Mouse (Mus musculus) thymus, postnatal 10 days (tissue): Measurements from ENCODE around the gene Tmem109.

ENCODE experiments used
- DNase-seq, 2 experiments: peaks; one replicate each; pipeline ENCODE4 v3.0.0; 2021; ENCODE audit warnings: low spot score in 2 of 2

Tmem109 gene

DNA sequence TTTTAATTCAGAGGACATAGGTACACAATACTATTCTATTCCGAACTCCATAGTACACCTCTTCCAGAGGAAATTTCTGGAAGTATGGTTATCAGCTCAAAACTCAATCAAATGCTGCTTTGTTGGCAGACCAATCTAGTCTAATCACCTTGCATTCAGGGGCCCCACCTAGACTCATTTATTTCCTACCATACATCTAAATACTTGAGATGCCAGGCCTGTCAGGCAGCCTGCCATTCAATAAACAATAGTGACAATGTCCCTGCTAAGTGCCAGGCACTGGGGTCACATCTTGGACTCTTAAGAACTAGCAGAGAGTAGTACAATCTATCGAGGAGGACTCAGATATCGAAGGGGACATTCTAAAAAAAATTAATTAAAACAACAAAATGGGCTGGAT is 10.4 kb upstream of the Tmem109 start:
- DNase-seq: no peak

DNA sequence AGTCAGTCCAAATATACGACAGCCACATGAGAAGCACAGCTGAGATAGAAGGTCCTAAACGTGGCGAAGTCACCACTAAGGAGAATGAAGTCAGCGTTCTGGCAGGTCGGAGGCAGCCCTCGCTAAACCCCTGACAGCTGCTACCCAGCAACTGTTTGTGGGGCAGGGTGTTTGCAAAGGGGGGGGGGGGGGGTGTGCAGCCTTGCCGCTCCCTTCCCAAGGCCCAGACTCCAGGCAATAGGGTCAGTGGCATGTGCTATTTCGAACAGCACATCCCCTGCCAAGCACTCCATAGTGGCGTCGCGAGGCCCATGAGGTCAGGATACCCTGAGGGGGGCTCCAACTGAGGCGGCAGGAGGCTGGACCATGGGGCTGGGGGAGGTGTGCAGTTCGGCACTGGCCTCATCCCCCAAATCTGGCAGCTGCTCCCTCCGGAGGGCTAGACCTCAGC is 801 bp downstream of the Tmem109 start:
- DNase-seq: no peak

DNA sequence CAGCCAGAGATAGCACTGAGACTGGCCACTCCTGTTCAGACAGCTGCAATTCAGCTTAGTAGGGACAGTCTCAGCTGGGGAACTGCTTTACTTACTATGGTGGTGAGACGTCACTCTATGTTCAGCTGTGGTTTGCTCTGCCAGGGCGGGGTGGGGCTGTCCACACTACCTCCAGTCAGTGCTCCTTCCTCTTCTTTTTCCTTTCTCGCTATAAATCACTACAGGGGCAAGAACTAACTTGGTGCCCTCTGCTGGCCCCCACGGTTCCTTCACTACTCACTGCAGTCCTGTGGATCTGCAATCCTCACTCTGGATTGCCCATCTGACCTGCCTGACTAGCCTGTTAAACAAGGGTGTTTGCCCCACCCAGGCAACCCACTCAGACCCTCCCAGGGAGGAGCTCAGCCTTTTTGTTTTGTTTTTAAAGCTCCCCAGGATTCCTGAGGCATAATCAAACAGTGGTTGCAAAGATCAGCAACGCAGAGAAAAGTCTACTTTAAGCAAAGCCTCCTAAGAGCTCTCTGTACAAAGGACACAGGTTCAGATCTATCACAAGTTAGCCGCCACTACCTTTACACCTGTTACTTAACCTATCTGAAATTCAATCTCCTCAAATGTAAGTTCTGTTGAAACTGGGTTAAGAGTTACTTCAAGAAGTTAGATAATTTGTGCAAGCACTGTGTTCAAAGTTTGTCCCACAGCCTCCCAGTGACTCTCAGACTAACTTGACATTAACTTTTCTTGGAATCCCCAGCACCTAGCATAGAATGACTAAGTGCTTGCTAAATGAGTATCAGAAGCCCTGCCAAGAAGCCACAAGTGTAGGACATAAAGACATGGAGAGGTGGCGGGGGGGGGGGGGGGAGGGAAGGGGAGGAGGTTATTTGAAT is 1.5 kb downstream of the Tmem109 start:
- peak; percentile 16 to 46 for DNase-seq

DNA sequence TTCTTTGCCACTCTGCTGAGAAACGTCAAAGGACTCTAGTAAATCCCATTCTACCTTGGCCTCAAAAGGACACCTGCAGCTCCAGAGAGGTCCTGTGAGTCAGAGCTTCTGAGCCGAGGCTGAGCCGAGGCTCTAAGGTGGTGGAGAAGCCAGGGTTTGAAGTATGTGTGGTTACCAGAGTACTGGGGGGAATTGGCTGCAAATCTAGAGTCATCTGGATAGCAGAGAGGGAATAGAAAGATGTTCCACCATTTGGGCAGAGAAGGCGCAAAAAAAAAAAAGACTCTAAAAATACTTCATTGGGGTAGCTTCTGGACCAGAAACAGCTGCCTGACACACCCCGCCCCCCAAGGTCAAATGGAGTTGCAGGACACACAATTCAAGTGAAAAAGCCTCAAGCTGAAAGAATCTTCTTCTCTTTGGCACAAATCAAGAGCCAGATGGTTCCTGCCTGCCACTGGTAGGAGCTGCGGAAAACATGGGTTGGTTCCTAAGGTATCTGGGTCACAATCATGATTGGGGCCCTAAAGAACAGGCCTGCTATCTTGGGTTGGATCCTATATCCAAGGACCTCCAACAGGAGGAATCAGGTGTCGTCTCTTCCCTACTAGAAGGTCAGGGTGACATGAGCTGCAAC is 3.5 kb downstream of the Tmem109 start:
- DNase-seq: no peak

DNA sequence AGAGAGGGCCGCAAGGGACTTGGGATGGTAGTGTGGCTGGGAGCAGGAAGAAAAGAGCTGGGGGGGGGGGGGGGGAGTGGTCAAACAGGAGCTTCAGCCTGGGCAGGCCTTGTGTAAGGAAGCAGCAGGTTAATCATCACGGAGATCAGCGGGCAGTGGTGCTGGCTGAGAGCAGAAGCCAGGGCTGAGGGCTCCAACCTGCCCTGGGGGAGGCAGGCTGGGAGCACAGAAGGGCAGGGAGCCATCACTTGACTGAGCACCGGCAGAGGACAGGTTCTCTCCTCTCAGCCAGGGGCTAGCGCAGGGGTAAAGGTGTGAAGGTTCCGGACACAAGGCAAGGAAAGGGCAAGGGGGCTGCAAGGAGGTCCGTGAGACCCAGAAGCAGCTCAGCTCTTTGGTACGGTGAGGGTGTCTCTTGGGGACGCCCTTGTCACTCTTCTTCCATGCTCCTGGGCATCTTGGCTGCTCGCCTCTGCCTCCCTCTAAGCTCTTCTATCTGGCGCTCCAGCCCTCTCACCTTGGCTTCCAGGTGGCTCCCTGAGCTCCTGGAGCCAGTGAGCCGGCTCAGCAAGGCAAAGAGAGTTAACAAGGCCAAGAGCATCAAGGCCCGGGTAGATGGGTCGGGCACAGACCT is 10.4 kb downstream of the Tmem109 start:
- no peak for DNase-seq

DNA sequence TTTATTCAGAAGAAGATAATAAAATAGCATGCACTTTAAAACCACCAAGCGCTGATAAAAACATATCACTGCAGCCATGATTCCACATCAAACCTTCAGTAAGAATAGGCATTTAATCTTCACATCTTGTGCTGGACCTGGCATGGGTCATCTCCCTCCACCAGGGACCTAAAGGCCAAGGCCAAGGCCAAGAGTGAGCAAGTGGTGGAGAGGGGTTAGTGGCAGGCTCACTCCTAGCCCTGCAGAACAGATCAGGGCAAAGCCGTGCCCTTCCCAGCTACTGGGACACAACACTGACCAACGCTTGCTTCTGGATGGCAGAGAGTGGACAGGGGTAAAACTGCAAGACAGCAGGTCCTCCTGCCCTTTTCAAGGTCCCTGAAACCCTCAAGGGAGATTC is 11.1 kb downstream of the Tmem109 start:
- no peak for DNase-seq

DNA sequence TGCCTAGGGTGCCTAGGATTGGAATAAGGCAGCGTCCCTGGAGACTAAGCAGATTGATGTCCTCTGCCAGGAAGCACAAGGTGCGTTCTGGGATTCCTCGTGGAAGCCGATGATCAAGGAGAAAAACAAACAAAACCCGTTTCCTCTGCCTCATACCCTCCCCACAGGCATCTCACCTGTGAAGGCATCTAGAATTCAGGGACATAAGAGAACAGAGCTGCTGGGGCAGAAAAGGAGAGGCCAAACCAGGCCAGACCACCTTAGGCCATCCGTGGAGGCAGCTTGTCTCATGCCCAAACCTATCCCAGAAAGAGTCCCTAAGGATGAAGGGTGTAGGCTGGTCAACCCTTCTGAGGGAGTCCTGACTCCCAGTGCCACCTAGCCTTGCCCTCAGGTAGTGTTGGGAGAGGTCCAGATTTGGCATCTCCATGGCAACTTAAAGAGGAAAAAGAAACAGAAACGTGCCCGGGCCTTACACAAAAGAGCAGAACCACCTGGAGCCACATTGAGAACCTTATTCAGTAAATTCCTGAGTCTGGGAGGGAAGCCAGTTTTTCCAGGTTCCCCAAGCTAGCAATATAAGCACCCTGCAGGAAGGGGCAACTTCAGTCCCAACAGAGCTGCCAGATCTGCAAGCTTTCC is 11.8 kb downstream of the Tmem109 start, which contains the start of gene Tmem132a:
Tmem132a (minus strand) TSS at position 55 of the 642 bp plus-strand sequence.
- no peak for DNase-seq

DNA sequence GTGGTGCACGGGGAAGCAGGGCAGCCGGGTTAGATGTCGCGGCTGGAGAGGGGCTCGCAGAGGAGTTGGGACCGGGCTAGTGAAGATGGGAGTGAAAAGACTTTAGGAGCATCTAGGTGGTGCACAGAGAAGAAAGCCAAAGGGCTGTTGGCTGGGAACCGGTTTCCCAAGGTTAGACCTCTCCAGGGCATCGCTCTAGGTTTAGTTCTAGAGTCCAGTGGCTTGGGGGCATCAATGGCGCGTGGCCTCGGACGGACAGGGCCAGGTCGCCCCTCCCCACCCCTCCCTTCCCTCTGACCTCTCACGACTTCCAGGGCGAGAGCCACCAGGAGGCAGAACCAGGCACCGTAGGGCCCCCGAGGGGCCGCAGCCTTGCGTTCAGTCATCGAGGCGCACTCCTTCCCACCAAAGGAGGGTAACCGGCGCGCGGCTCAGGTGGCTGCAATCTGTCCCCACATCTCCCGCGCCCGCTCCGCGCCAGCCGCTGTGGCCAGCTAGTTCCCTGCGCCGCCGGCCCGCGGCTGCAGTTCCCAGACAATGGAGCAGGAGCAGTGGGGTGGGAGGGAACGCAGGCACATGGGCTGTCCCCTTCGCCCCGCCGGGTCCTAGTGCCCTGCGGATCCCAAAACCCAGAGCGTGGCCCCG is 12.4 kb downstream of the Tmem109 start:
- DNase-seq: peak; percentile 11 to 22

DNA sequence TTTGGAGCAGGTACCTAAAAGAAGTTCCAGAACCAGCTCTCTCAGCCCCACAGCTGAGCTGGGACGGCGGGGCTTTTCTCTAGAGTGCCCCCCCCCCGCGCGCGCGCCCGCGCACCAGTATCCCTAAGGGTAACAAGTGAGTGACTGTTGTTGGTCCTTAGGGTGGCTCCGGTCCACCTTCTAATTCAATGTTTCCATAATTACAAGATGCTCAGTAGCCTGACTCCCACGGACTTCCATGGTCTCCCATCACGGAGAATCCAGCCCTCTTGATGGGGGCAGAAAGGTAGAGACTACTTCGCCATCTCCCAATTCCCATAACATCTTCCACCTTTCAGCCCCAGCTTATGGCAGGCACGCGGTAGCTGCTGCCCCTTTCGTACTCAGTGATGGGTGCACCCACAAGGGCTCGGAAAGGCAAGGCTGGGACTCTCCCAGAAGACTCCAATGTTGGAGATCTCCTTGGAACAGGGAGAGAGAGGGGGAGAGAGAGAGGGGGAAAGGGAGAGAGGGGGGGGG is 13.1 kb downstream of the Tmem109 start:
- DNase-seq: no peak

DNA sequence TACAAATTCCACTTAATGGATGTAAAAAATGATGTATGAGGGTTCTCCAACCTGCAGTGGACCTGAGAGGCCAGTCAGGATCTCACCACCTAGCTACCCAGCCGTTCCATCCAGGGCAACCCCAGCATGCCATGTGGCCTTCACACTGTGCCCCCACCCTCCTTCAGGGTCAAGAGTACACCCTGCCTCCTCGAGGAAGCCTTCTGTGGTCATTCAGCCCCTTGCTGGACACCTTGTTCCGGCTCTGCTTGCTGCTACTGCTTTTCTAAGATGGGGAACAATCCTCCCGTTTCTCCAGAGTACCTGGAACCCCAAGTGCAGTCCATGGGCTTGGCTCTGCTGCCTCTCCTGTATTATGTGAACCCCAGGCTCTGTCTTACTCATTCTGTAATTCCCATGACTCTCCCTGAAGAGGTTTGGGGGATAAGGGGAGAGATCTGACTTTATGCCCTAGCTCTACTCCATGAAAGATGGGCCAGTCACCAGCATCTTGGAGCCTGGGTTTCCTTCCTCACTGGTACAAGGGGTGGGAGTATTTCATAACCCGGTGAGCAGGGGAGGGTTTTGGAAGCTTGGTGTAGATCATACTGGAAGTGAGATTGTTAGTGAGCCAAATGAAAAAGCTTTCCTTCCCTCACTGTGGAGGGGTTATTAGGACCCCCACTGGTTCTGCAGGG is 13.7 kb downstream of the Tmem109 start:
- DNase-seq: no peak

DNA sequence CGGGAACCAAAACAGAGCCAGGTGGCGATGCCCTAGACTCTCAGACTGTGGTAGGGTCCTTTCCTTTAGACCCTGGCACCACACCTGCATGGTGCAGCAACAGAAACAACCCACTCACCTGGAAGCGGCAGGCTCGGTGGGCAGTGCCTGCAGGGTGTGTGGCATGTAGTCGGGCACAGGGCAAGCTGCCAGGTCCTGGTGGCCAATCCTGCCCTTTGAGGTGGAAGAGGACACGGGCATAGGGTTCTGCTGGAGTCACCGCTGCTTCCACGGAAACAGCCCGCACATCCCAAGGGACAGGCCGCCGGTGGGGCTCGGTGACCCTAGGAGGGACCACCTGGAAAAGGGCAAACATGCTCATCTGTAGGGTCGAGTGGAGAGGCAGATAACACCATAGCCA is 15.4 kb downstream of the Tmem109 start:
- DNase-seq: no peak

DNA sequence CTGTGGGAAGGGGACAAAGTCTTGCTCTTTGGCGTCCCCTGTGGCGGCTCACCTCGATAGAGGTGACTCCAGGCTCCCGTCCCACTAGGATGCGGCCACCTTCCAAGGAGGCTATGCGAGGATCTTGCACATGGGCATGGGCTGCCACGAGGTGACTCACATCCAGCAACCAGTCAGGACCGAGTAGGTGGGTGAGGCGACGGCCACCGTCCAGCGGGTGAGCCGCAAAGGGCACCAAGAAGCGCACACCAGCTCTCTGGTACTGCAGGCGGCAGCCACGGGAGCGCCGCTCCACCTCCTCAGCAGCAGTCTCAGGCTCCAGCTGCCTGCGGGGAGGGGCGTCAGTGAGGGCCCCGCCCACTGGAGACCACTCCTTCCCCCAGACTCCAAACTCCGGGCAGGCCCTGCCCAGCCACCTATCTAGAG is 21.7 kb downstream of the Tmem109 start:
- no peak for DNase-seq

DNA sequence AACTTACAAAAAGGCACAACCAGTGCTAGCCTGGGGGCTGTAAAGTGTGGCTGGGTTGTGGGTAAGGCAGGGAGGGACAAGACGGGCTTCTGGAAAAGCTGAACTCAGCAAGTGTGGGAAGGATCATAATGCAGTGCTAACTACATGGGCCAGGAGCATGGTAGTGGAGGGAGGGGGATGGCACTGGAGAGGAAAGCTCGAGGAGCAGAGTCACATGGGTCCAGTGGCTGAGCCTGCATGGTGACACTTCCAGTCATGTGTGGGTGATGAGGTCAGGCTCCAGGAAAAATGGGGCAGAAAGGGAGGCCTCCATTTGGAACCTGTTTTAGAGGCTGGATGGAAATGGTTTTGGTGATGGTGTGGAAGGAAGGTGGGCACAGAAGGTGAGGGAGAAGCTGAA is 25.3 kb downstream of the Tmem109 start:
- DNase-seq: no peak

DNA sequence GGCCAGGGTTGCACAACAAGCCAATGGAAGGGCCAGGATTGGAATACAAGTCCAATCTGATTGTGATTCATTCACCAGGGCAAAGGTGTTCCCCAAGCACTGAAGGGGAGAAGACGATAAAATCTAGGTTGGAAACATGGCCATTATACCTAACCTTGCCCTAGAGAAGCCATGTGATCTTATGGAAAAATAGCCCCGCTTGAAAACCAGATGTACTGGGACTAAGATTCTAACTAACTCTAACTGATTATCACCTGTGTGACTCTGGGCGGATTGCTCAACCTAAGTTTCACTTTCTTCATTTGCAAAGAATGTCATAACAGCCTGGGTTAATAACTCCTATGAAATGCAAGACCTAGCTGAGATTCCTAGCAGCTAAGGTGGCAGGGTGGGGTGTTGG is 26.4 kb downstream of the Tmem109 start:
- DNase-seq: no peak

DNA sequence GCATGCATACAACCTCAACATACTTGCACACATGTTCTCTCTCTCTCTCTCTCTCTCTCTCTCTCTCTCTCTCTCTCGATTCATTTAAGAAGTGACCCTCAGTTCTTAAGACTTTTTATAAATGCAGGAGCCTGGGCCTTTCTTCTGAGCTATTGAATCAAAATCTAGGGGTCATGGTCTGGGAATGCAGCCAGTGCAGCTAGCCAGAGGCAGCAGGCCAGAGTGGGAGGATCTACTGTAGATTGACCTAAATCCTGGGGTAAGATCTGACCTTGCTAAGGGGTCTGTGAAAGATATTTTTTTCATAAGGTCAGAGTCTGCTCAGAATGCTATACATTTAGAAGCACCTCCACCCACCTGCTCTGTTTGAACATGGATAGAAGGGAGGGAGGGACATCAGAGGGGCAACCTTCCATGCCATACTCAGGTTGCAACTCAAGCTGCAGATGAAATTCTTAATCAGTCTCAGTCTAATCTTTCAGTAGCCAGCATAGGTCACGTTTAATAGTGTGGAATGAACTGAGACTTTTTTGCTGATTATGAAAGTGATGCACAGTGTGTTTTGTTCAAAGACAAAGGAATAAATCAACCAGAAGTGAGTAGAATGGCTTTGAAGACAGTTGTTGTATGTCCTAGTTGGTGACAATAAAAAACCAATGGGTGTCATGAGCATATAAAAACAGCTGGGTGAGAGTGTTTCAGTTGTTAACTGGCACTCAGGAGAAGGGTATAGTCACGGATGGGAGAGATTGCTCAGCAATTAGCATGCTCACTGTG is 34.3 kb downstream of the Tmem109 start:
- no peak for DNase-seq

DNA sequence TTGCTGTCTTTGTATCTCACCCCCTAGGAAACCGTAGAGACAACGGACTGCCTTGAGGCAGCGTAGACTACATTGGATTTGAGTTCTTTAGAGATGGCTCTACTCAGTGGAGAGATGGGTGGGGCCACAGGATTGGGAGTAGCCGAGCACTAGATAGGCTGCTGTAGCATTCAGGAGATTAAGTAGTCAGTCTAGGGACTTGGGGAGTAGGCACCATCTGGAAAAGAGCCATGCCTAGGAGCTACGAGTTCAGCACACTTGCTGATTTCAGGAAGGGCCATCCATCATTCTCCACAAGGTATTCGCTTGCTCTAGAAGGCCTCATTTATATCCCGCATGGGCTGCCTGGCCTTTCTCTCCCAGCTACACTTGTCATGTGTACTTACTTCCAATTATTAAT is 35.7 kb downstream of the Tmem109 start:
- DNase-seq: no peak

DNA sequence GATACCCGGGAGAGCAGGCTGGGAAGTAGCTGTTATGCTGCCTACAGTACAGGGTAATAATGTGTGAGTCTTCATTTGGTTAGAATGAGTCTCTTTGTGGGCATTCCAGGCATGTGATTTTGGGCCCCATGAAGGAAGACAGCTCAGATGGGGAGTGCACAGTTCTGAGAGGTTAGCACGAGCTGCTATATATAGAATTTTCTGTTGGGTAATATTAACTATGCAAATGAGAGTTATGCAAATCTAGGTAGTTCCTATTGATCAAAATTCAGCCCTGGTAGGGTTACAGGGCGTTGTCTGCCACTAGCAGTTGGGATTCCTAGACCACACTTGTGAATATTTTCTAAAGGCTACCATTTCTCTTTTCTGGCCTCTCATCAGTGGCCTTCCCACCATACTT is 36.3 kb downstream of the Tmem109 start:
- no peak for DNase-seq

DNA sequence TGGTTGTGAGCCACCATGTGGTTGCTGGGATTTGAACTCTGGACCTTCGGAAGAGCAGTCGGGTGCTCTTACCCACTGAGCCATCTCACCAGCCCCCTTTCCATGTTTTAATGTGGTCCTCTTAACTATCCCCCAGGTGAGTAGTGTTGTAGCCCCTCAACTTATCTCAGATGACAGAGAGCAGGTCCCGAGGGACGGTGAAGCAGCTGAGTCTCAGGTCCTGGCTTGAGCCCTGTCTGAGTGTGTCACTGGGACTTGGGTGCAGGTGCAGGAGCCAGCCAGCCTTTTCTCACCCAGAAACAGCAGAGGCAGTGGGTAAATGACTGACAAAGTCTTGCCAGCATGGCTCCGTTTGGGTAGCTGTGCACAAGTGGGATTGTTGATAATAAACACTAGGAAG is 37.6 kb downstream of the Tmem109 start:
- no peak for DNase-seq

DNA sequence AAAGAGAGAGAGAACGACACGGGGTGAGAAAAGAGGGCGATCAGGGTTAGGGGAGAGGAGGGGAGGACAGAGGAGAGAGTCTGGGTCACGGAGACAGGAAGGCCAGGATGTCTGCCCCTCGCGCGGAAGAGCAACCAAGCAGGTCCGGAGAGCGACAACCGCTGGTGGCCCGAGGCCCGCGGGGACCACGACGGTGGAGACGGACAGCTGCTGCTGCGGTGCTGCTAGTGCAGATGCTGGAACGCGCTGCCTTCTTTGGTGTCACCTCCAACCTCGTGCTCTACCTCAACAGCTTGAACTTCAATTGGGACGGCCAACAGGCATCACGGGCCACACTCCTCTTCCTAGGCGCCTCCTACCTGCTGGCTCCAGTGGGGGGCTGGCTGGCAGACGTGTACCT is 38.9 kb downstream of the Tmem109 start:
- no peak for DNase-seq
